Mouse (Mus musculus) neural tube, embryonic 14.5 days (tissue): Measurements from ENCODE around the gene Rin1. TPM values are rescaled to one million over a fixed set of nuclear protein-coding genes. Genes with fewer than 3 reads are reported as not detected.
A peak's percentile ranks its signal among the peaks of the same experiment; 100 is the strongest.
"Not testable (repeated sequence)": the region's sequence is repeated elsewhere in the genome, so short reads cannot be mapped to it uniquely, and the experiment has no call there.

Source experiments
- ATAC-seq: fragments of 200-750 bp; cut with Nextera tagmentation; 2 replicates; pipeline ENCODE4 v1.8.0; 2017; ENCODE audit warnings: low read depth, mild to moderate bottlenecking, moderate TSS enrichment, moderate library complexity
- H3K27ac ChIP-seq: fragments of 300-500 bp; sonication (generic); 2 replicates; pipeline ENCODE4 v1.5.1; 2014; ENCODE audit warnings: low read depth, mild to moderate bottlenecking, control low read depth, low read length, moderate library complexity, mixed read lengths
- H3K27me3 ChIP-seq: fragments of 300-500 bp; sonication (generic); 2 replicates; pipeline ENCODE4 v1.6.1; 2014; ENCODE audit warnings: low read length; ENCODE audit not compliant: control insufficient read depth, insufficient read depth
- H3K36me3 ChIP-seq: fragments of 300-500 bp; sonication (generic); 2 replicates; pipeline ENCODE4 v1.6.1; 2014; ENCODE audit warnings: low read length, mixed read lengths; ENCODE audit not compliant: control insufficient read depth, insufficient read depth
- H3K4me1 ChIP-seq: fragments of 300-500 bp; sonication (generic); 2 replicates; pipeline ENCODE4 v1.6.1; 2014; ENCODE audit warnings: low read length; ENCODE audit not compliant: control insufficient read depth, insufficient read depth
- H3K4me2 ChIP-seq: fragments of 300-500 bp; sonication (generic); 2 replicates; pipeline ENCODE4 v1.6.1; 2014; ENCODE audit warnings: mild to moderate bottlenecking, low read depth, low read length, control low read depth
- H3K4me3 ChIP-seq: fragments of 300-500 bp; sonication (generic); 2 replicates; pipeline ENCODE4 v1.5.1; 2014; ENCODE audit warnings: low read depth, low read length, control low read depth, mixed read lengths
- H3K9ac ChIP-seq: fragments of 300-500 bp; sonication (generic); replicated peaks from 2 replicates; pipeline ENCODE4 v1.6.1; 2014; ENCODE audit warnings: low read depth, mild to moderate bottlenecking, control low read depth, low read length, mixed read lengths
- H3K9me3 ChIP-seq: fragments of 300-500 bp; sonication (generic); 2 replicates; pipeline ENCODE4 v1.6.1; 2016; ENCODE audit warnings: low read length; ENCODE audit not compliant: control insufficient read depth
- WGBS: fragments of 180-500 bp; shearing (Covaris S2); extraction: QIAGEN DNeasy Blood & Tissue Kit; methylation state at CpG from one replicate; pipeline ENCODE4 v1.1.7; 2014; 5-methylcytosine and 5-hydroxymethylcytosine counted together
- polyA plus RNA-seq: library from polyadenylated mRNA; unstranded; fragments of >200 nt; fragmentation: Nextera tagmentation; extraction: Ambion mirVana; gene quantifications from 2 replicates; pipeline ENCODE4 v1.2.1, GENCODE M21; 2014

Rin1 gene
- polyA plus RNA-seq, 1 experiment from 2014 or later: 0.62 TPM

DNA sequence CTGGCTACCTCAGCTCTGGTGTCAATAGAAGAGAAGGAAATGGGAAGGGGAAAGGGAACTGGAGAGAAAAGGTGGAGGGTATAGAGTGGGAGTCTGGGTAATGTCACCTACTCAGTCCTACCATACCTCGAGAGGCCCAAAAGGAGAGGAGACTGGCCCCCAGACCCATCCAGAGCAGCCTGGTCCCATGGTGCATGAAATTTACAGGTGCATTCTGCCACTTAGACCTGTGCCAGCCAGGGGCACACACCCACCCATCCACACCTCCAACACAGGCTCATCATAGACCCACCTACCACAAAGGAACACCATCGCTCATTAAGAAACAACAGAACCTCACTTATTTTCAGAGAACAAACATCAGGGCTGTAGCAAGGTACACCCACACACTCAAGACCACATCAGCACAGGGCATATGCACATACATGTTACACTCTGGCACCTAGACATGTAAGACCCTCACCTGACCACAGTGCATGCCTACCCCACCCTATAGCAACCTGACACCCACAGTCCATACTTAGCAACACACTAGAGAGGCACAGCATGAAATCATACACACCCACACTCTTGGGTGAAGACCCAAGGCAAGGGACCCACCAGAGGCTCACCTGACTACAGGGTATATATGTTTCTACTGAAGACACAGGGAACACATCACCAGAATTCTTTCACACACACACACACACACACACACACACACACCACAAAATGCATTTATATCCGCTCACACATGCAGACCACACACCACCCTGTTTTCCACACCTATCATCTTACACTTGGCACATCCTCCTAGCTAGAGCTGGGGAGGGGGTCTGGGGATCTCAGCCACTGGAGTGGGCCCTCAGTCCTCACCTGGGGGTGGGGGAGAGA lies 33.9 kb downstream of the Rin1 start:
- Histone ChIP-seq H3K4me1 (peaks cover 8% of the 10 kb centered on the region), H3K27me3 (peaks cover 41% of the 10 kb centered on the region), H3K9ac (peak overlapping the region; percentile 65), H3K4me2 (peak overlapping the region; percentile 67), H3K27ac (no peak overlapping the region), H3K4me3 (peak overlapping the region; percentile 53), H3K36me3 (no peaks in the 10 kb centered on the region), H3K9me3 (no peaks in the 10 kb centered on the region)
- 65% methylated on average over 3 of the region's 3 CpGs for WGBS
- no peak for ATAC-seq

- ATAC-seq: no peak
- WGBS: 1% methylated on average over 14 of the region's 15 CpGs
- peak overlapping the region; percentile 65 for H3K9ac ChIP-seq
- peaks cover 11% of the 10 kb centered on the region for H3K4me1 ChIP-seq
- H3K36me3 ChIP-seq: peaks cover 2% of the 10 kb centered on the region; the same call in 1 of the 2 replicates
- peak overlapping the region; percentile 67 for H3K4me2 ChIP-seq
- peaks cover 41% of the 10 kb centered on the region for H3K27me3 ChIP-seq
- H3K4me3 ChIP-seq: peak overlapping the region; percentile 53
- H3K9me3 ChIP-seq: no peaks in the 10 kb centered on the region
- no peak overlapping the region for H3K27ac ChIP-seq
Measured at GRCm38 (mm10) chr19:5084834-5085144, 34.5 kb downstream of the Rin1 start.

GRCm38 (mm10) chr19:5085145-5085863 lies 35.0 kb downstream of the Rin1 start, which contains the start of gene Tmem151a:
Gene Tmem151a (minus strand): TSS chr19:5085531.
- H3K9ac ChIP-seq: peak within 1 kb of the TSS; percentile 65
- ATAC-seq: no peak
- peak within 1 kb of the TSS; percentile 67 for H3K4me2 ChIP-seq
- H3K9me3 ChIP-seq: no peaks in the 10 kb centered on the region
- H3K4me1 ChIP-seq: peaks cover 11% of the 10 kb centered on the region
- peaks cover 3% of the 10 kb centered on the region; the same call in 1 of the 2 replicates for H3K36me3 ChIP-seq
- H3K27me3 ChIP-seq: peaks cover 39% of the 10 kb centered on the region
- H3K27ac ChIP-seq: no peak within 1 kb of the TSS
- 2% methylated on average over 65 of the region's 69 CpGs for WGBS
- peak within 1 kb of the TSS; percentile 53 for H3K4me3 ChIP-seq

DNA sequence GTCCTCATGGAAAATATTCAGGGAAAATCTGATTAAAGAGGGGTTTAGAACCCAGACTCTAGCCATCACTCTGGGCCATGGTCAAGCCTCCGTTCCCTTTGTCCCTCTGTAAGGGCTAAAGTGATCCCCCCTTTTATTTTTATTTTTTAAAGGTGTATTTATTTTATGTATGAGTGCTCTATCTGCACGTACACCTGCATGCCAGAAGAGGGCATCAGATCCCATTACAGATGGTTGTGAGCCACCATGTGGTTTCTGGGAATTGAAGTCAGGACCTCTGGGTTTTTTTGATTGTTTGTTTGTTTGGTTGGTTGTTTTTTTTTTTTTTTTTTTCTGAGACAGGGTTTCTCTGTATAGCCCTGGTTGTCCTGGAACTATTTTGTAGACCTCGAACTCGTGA lies 36.3 kb downstream of the Rin1 start:
- not testable (repeated sequence) for H3K9ac ChIP-seq, H3K9me3 ChIP-seq, H3K4me3 ChIP-seq, ATAC-seq, H3K27ac ChIP-seq, H3K4me2 ChIP-seq
- Histone ChIP-seq H3K4me1 (peaks cover 11% of the 10 kb centered on the region), H3K27me3 (peaks cover 32% of the 10 kb centered on the region), H3K36me3 (peaks cover 14% of the 10 kb centered on the region)
- WGBS: 45% methylated on average over 4 of the region's 4 CpGs

DNA sequence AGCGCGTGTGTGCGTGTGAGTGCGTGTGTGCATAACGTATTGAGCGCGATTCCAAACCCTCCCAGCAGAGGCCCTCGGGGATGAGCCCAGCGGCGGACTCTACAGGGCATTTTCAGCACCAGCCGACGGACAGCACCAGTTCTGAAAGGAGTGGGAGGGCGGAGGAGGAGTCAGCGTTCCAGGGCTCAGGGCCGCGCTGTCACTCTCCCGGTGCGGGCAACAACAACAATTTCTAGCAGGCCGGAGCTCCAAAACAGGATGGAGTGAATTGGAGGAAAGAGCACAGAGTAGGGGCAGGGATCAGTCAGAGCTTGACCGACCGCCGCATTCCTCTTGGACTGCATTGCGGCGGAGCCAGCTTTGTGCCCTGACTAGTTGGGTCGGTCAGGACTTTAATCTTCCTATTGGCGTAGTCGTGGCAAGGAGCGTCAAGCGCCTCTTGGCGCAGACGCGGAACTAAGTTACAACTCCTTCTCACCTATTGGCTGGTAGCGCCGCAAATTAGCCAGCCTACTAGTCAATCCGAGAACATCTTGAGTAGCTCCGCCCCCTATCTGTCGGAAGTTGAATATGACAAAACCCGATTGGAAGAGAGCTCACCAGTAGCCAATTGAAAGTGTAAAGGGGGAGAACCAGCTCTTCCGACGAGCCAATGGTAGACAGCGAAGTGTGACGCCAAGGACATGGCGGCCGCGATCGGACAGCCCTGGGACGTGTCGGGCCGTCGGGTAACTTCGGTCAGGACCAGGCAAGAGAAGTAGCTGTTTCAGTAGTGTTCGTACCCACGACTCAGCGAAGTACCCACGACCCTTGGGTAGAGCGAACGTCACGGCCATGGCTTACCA lies 37.8 kb downstream of the Rin1 start, which contains the start of gene Yif1a:
Gene Yif1a (plus strand): TSS at position 655 of the 845 bp plus-strand sequence.
- Histone ChIP-seq H3K9ac (peak within 1 kb of the TSS; percentile 55), H3K27ac (peak within 1 kb of the TSS; percentile 76), H3K4me1 (peaks cover 11% of the 10 kb centered on the region), H3K4me3 (peak within 1 kb of the TSS; percentile 62), H3K4me2 (peak within 1 kb of the TSS; percentile 61), H3K9me3 (no peaks in the 10 kb centered on the region), H3K36me3 (peaks cover 30% of the 10 kb centered on the region), H3K27me3 (peaks cover 19% of the 10 kb centered on the region)
- under 1% methylated on average over 58 of the region's 58 CpGs for WGBS
- ATAC-seq: peak; percentile 93

DNA sequence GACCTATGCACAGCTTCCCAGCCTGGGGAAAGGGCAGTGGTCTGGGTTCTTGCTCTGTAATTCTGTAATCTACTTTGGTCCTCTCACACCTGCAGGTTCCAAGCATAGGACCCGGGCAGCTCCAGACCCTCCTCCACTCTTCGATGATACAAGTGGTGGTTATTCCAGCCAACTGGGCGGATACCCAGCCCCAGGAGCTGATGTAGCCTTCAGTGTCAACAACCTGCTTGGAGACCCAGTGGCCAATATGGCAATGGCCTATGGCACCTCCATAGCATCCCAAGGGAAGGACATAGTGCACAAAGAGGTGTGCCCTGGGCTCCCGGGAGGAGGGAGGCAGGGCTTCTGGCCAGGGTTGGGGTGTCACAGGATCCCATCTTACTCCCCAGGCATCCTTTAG lies 39.0 kb downstream of the Rin1 start:
- Histone ChIP-seq H3K27me3 (peaks cover 14% of the 10 kb centered on the region), H3K4me2 (peak overlapping the region; percentile 50), H3K27ac (no peak overlapping the region), H3K4me3 (peak overlapping the region; percentile 62), H3K9me3 (no peaks in the 10 kb centered on the region), H3K4me1 (peaks cover 17% of the 10 kb centered on the region), H3K9ac (no peak overlapping the region), H3K36me3 (peaks cover 39% of the 10 kb centered on the region)
- no peak for ATAC-seq
- 93% methylated on average over 4 of the region's 4 CpGs for WGBS

DNA sequence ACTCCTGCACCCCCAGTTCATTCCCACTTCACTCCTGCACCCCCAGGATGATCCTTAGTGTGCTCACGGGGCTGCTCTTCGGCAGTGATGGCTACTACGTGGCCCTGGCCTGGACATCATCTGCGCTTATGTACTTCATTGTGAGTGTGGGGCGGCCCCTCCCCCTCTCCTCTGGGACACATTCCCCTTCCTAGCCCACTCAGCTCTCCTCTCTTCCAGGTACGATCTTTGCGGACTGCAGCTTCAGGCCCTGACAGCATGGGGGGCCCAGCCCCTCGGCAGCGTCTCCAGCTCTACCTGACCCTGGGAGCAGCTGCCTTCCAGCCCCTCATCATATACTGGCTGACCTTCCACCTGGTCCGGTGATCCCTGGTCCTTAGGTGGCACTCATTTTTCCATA lies 41.8 kb downstream of the Rin1 start:
- Histone ChIP-seq H3K36me3 (peaks cover 39% of the 10 kb centered on the region), H3K27me3 (no peaks in the 10 kb centered on the region), H3K27ac (no peak overlapping the region), H3K4me1 (peaks cover 44% of the 10 kb centered on the region), H3K4me2 (no peak overlapping the region), H3K9ac (no peak overlapping the region), H3K4me3 (no peak overlapping the region), H3K9me3 (no peaks in the 10 kb centered on the region)
- ATAC-seq: no peak
- 83% methylated on average over 10 of the region's 10 CpGs for WGBS

GRCm38 (mm10) chr19:5093481-5094242 lies 43.4 kb downstream of the Rin1 start:
- H3K9ac ChIP-seq: 0 out of 2 replicates have a peak overlapping the region, but pooled peaks have one; percentile 16
- 72% methylated on average over 12 of the region's 12 CpGs for WGBS
- H3K27ac ChIP-seq: 0 out of 2 replicates have a peak overlapping the region, but pooled peaks have one; percentile 57
- H3K4me2 ChIP-seq: peak overlapping the region; percentile 59; the same call in 1 of the 2 replicates
- ATAC-seq: no peak
- peaks cover 41% of the 10 kb centered on the region for H3K4me1 ChIP-seq
- no peaks in the 10 kb centered on the region for H3K27me3 ChIP-seq
- H3K36me3 ChIP-seq: peaks cover 39% of the 10 kb centered on the region
- peak overlapping the region; percentile 87 for H3K4me3 ChIP-seq
- no peaks in the 10 kb centered on the region for H3K9me3 ChIP-seq
